Mouse (Mus musculus) c-Kit-positive CD71-positive TER-119-positive erythroid progenitor cells, embryonic 14.5 days (primary cell): ENCODE measurements around the gene Polr3e.
A peak's percentile ranks its signal among the peaks of the same experiment; 100 is the strongest.

Experiments used
- DNase-seq: peaks from one replicate; pipeline ENCODE4 v3.0.0-alpha.2; 2013; ENCODE audit warnings: low spot score

Polr3e gene

DNA sequence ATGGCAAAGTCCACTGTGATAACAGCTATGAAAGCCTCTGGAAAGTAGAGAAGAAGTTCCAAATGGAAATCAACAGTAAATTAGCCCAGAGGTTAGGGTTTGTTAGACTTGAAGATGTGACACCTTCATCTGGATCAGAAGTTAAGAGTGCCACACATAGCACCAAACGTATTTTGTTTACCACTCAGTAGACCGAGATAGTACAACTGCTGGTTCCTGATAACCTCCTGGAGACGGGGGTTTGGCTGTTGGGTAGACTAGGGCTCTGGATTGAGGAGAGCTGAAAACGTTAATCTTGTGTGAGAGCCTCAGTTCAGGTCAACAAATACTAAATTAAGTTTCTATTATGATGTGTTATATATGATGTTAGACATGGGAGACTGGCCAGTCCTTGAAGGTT, 62.5 kb downstream of the Polr3e start:
- DNase-seq, result peak; percentile 85

DNA sequence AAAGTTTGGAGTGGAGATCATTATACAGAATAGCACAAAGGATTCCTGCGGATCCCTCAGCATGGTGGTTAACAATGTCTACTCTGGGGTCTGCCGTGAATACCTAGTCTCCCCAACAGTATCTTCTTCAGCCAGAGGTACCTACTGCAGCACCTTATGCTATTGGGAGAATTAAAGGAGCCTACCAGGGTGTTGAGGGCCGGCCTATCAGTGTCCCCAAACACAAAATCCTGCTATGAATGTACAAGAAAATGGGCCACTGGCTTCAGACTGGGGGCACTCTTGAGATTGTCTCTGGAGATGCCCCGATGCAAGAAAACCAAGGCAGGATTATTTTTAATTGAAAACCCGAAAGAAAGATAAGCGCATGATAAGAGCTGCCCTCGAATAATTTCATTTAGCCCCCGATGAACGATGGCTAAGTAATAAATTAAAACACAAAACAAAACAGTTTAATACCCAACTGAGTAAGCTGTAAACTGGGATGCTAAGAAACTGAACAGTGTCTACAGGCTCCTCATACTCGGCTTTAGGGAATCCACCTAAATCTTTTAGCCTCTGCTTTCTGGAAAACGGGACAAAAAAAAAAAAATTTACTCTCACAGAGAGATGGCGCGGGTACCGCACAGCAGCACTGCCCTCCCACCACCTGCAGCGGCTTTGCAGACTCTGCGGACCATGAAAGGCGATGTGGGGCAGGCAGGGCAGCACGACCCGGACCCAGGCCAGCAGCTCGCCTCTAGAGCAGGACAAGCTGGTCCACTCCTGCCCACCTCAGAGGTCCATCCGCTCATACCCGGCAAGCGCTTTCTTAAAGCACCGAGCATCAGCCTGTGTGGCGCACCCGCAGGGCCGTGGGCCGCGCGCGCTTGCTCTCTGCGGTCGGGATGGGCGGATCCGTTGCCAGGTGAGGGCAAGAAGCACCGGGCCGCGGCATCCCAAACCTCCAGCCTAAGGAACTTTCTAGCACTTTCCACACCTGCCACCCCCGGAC, 63.7 kb downstream of the Polr3e start:
- peak; percentile 57 for DNase-seq

DNA sequence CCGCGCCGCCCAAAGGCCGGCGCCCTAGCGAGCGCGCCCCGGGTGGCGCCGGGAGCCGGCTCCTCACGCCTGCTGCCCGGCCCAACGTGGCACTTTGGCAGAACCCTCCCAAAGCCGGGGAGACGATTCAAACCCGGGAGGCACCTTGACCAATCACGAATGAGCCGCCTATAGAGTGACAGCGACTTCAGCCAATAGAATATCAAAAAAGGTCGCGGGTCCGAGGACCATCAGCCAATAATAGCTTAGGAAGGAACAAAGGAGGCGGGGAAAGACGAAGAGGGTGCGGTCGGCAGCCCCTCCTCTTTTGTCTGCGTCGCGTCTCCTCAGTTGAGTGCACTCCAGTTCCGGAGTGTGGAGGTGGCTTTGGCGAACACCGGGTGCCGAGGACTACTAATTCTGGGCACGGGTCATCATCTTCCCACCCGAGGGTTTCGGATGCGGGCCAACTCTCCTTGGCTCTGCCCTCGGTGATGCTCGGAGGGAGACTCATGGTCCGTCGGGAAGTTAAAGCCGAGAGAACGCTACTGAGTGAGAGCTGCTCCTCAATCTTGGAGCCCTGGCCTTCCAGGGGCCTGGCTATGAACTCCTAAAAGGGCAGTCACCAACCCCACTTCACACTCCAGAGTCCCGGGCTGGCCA, 64.8 kb downstream of the Polr3e start, which contains the start of the genes Cdr2 and Mfsd13b:
Gene Cdr2, minus strand, starts transcription at position 113 of the 642 bp plus-strand sequence.
Gene Mfsd13b, plus strand, starts transcription at position 310 of the 642 bp plus-strand sequence.
- peak; percentile 100 for DNase-seq

DNA sequence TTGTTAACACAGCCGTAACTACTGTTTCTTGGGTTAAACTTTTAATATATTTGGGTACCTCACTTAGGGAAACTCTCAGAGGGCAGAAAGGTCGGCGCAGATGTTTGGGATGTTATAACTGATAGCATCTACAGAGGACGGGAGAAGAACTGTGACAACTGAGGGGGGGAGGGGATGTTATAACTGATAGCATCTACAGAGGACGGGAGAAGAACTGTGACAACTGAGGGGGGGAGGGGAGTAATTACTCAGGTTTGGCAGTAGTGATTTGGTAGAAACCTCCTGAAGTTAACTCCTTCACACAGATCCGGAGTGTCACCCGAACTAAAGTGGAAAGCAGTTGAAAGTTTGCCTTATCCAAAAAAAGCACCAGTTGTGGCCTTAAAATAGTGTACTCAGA, 65.4 kb downstream of the Polr3e start:
- DNase-seq, result no peak

DNA sequence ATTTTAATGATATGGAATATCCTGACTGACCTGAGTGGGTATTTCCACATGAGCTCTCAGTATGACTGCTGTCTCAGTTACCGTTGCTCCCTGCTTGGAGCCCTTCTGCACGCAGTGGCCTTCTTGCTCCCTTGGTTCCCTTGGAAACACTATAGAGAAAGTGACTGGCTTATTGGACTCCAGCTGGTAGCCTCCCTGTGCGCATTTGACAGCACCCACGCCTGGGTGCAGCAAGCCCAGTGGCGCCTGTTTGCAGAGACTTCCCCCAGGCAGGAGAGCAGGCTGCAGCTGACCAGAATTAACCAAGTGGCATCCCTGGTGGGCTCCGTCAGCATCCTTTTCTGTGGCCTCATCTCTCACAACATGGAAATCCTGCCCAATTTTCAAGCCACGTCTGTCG, 73.6 kb downstream of the Polr3e start:
- no peak for DNase-seq
